Mouse (Mus musculus) neural tube, embryonic 14.5 days (tissue): ENCODE measurements around the gene Ywhab. TPM values are rescaled to one million over a fixed set of nuclear protein-coding genes. Genes with fewer than 3 reads are reported as not detected.

Experiments used
- ATAC-seq: fragments of 200-750 bp; cut with Nextera tagmentation; 2 replicates; pipeline ENCODE4 v1.8.0; 2017; ENCODE audit warnings: low read depth, mild to moderate bottlenecking, moderate TSS enrichment, moderate library complexity
- H3K27ac ChIP-seq: fragments of 300-500 bp; sonication (generic); 2 replicates; pipeline ENCODE4 v1.5.1; 2014; ENCODE audit warnings: low read depth, mild to moderate bottlenecking, control low read depth, low read length, moderate library complexity, mixed read lengths
- H3K27me3 ChIP-seq: fragments of 300-500 bp; sonication (generic); 2 replicates; pipeline ENCODE4 v1.6.1; 2014; ENCODE audit warnings: low read length; ENCODE audit not compliant: control insufficient read depth, insufficient read depth
- H3K36me3 ChIP-seq: fragments of 300-500 bp; sonication (generic); 2 replicates; pipeline ENCODE4 v1.6.1; 2014; ENCODE audit warnings: low read length, mixed read lengths; ENCODE audit not compliant: control insufficient read depth, insufficient read depth
- H3K4me1 ChIP-seq: fragments of 300-500 bp; sonication (generic); 2 replicates; pipeline ENCODE4 v1.6.1; 2014; ENCODE audit warnings: low read length; ENCODE audit not compliant: control insufficient read depth, insufficient read depth
- H3K4me2 ChIP-seq: fragments of 300-500 bp; sonication (generic); 2 replicates; pipeline ENCODE4 v1.6.1; 2014; ENCODE audit warnings: mild to moderate bottlenecking, low read depth, low read length, control low read depth
- H3K4me3 ChIP-seq: fragments of 300-500 bp; sonication (generic); 2 replicates; pipeline ENCODE4 v1.5.1; 2014; ENCODE audit warnings: low read depth, low read length, control low read depth, mixed read lengths
- H3K9ac ChIP-seq: fragments of 300-500 bp; sonication (generic); replicated peaks from 2 replicates; pipeline ENCODE4 v1.6.1; 2014; ENCODE audit warnings: low read depth, mild to moderate bottlenecking, control low read depth, low read length, mixed read lengths
- H3K9me3 ChIP-seq: fragments of 300-500 bp; sonication (generic); 2 replicates; pipeline ENCODE4 v1.6.1; 2016; ENCODE audit warnings: low read length; ENCODE audit not compliant: control insufficient read depth
- WGBS: fragments of 180-500 bp; shearing (Covaris S2); extraction: QIAGEN DNeasy Blood & Tissue Kit; methylation state at CpG from one replicate; pipeline ENCODE4 v1.1.7; 2014; 5-methylcytosine and 5-hydroxymethylcytosine counted together
- polyA plus RNA-seq: library from polyadenylated mRNA; unstranded; fragments of >200 nt; fragmentation: Nextera tagmentation; extraction: Ambion mirVana; gene quantifications from 2 replicates; pipeline ENCODE4 v1.2.1, GENCODE M21; 2014

The Ywhab gene
- polyA plus RNA-seq, 1 experiment from 2014 or later = 466 TPM

DNA sequence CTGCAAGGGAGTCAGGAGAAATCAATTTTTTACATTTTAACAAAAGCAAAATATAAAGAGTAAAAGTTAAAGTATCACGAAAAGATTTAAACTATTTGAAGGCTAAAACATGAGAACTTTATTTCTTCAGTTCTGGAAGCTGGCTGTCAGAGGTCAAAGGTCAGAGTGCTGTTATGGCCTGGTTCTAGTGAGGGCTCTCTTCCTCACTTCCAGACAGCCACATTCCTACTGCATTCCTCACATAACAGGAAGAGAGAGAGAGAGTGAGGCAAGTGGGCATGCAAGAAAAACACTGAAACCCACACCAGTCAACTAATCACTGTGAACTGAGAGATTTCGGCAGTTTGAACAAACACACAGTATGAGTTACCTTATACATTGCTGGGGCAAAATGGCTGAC is 20.7 kb upstream of the Ywhab start:
- Histone ChIP-seq H3K27me3 (no peaks in the 10 kb centered on the region), H3K9me3 (no peaks in the 10 kb centered on the region; the same call in 1 of the 2 replicates), H3K4me1 (no peaks in the 10 kb centered on the region), H3K9ac (no peak overlapping the region), H3K27ac (no peak overlapping the region), H3K4me3 (no peak overlapping the region), H3K4me2 (no peak overlapping the region), H3K36me3 (no peaks in the 10 kb centered on the region)
- no peak for ATAC-seq
- WGBS = 92% methylated on average over 2 of the region's 2 CpGs

- Histone ChIP-seq H3K4me2 (no peak overlapping the region), H3K4me1 (no peaks in the 10 kb centered on the region), H3K36me3 (no peaks in the 10 kb centered on the region), H3K9me3 (no peaks in the 10 kb centered on the region; the same call in 1 of the 2 replicates), H3K27me3 (no peaks in the 10 kb centered on the region), H3K27ac (no peak overlapping the region), H3K9ac (no peak overlapping the region), H3K4me3 (no peak overlapping the region)
- no peak for ATAC-seq
- 84% methylated on average over 6 of the region's 7 CpGs for WGBS
Measured at GRCm38 (mm10) chr2:163976448-163976847, 18.3 kb upstream of the Ywhab start.

DNA sequence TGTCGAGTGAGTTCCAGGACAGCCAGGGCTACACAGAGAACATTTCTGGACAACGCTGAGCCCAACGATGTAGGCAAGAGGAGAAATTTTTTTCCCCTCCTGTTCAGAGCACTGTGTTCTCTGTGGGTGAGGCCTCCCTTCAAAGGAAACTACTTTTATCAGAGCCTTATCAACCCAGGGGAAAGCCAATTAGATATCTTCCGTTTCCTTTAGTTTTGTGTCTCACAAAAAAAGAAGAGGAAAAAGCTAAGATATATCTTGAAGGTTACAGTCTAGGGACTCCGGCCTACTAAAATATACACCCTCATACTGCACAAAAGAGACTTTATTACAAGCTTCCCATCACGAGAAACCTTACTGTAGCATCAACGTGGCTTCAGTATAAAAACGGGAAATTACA is 7.5 kb upstream of the Ywhab start:
- Histone ChIP-seq H3K4me2 (no peak overlapping the region), H3K9me3 (no peaks in the 10 kb centered on the region), H3K36me3 (no peaks in the 10 kb centered on the region), H3K9ac (no peak overlapping the region), H3K4me1 (no peaks in the 10 kb centered on the region), H3K4me3 (no peak overlapping the region), H3K27ac (no peak overlapping the region), H3K27me3 (no peaks in the 10 kb centered on the region)
- WGBS = 89% methylated on average over 8 of the region's 8 CpGs
- ATAC-seq = no peak

DNA sequence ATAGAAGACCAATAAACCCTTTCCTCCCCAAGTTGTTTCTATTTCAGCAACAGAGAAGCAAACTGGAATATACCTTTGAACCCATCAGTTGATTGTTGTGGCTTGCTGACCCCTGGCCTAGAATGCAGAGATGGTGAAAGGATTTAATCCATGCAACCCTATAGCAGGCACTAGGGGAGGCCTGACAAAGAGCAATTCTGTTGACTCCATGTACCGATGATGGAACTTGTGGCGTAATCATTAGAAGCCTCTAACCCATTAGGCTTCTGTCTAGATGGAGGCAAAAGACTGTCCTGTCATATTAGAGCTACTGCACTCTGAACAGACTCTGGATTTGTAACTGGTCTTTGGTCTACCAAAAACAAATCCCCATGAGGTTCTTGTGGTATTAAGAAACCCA is 1.9 kb upstream of the Ywhab start:
- H3K4me2 ChIP-seq = no peak overlapping the region
- no peaks in the 10 kb centered on the region for H3K36me3 ChIP-seq
- no peak overlapping the region for H3K27ac ChIP-seq
- WGBS = 98% methylated on average over 2 of the region's 2 CpGs
- H3K27me3 ChIP-seq = no peaks in the 10 kb centered on the region
- ATAC-seq = no peak
- H3K4me1 ChIP-seq = peaks cover 20% of the 10 kb centered on the region
- H3K9me3 ChIP-seq = no peaks in the 10 kb centered on the region
- H3K9ac ChIP-seq = no peak overlapping the region
- H3K4me3 ChIP-seq = no peak overlapping the region

- Histone ChIP-seq H3K27me3 (no peaks in the 10 kb centered on the region), H3K36me3 (no peaks in the 10 kb centered on the region), H3K4me2 (peak overlapping the region; percentile 87), H3K9ac (peak overlapping the region; percentile 73), H3K27ac (peak overlapping the region; percentile 85), H3K4me3 (peak overlapping the region; percentile 82), H3K4me1 (peaks cover 21% of the 10 kb centered on the region), H3K9me3 (no peaks in the 10 kb centered on the region)
- ATAC-seq = peak; percentile 100
- under 1% methylated on average over 61 of the region's 79 CpGs for WGBS
Measured at GRCm38 (mm10) chr2:163994977-163995862, 460 bp downstream of the Ywhab start.

GRCm38 (mm10) chr2:163996275-163996674 is 1.5 kb downstream of the Ywhab start:
- Histone ChIP-seq H3K9me3 (no peaks in the 10 kb centered on the region), H3K27ac (no peak overlapping the region), H3K4me3 (peak overlapping the region; percentile 82), H3K36me3 (no peaks in the 10 kb centered on the region), H3K4me1 (peaks cover 21% of the 10 kb centered on the region), H3K27me3 (no peaks in the 10 kb centered on the region), H3K9ac (peak overlapping the region; percentile 73; the same call in 1 of the 2 replicates), H3K4me2 (peak overlapping the region; percentile 87)
- ATAC-seq = no peak
- 75% methylated on average over 6 of the region's 6 CpGs for WGBS

GRCm38 (mm10) chr2:163996899-163997298 is 2.1 kb downstream of the Ywhab start:
- H3K4me1 ChIP-seq = peaks cover 21% of the 10 kb centered on the region
- no peaks in the 10 kb centered on the region for H3K27me3 ChIP-seq
- H3K27ac ChIP-seq = no peak overlapping the region
- no peaks in the 10 kb centered on the region for H3K36me3 ChIP-seq
- no peaks in the 10 kb centered on the region for H3K9me3 ChIP-seq
- H3K9ac ChIP-seq = no peak overlapping the region
- ATAC-seq = no peak
- WGBS = 75% methylated on average over 5 of the region's 5 CpGs
- H3K4me2 ChIP-seq = peak overlapping the region; percentile 87; the same call in 1 of the 2 replicates
- H3K4me3 ChIP-seq = no peak overlapping the region

- H3K27ac ChIP-seq = no peak overlapping the region
- no peak overlapping the region for H3K9ac ChIP-seq
- no peaks in the 10 kb centered on the region for H3K27me3 ChIP-seq
- H3K4me2 ChIP-seq = no peak overlapping the region
- ATAC-seq = no peak
- 91% methylated on average over 6 of the region's 6 CpGs for WGBS
- H3K4me1 ChIP-seq = peaks cover 21% of the 10 kb centered on the region
- H3K36me3 ChIP-seq = no peaks in the 10 kb centered on the region
- H3K9me3 ChIP-seq = no peaks in the 10 kb centered on the region
- H3K4me3 ChIP-seq = no peak overlapping the region
Measured at GRCm38 (mm10) chr2:163998981-163999380, 4.2 kb downstream of the Ywhab start.

GRCm38 (mm10) chr2:164002637-164003036 is 7.9 kb downstream of the Ywhab start:
- Histone ChIP-seq H3K27ac (no peak overlapping the region), H3K36me3 (no peaks in the 10 kb centered on the region), H3K9me3 (no peaks in the 10 kb centered on the region), H3K9ac (no peak overlapping the region), H3K4me3 (no peak overlapping the region), H3K27me3 (no peaks in the 10 kb centered on the region), H3K4me2 (no peak overlapping the region), H3K4me1 (peaks cover 4% of the 10 kb centered on the region; the same call in 1 of the 2 replicates)
- no peak for ATAC-seq
- WGBS = 94% methylated on average over 3 of the region's 3 CpGs
